Mouse (Mus musculus) v-Abl transformed pro-B cells (cell line): ENCODE measurements around the gene Nfasc.

ENCODE experiments used
- in situ Hi-C, 2 experiments: fragments of 400-800 bp; cut with MboI; formaldehyde crosslinking; loops; one replicate each; pipeline ENCODE4 v1.15.1; 2025; ENCODE audit not compliant: unreplicated experiment in 2 of 2

The Nfasc gene

DNA sequence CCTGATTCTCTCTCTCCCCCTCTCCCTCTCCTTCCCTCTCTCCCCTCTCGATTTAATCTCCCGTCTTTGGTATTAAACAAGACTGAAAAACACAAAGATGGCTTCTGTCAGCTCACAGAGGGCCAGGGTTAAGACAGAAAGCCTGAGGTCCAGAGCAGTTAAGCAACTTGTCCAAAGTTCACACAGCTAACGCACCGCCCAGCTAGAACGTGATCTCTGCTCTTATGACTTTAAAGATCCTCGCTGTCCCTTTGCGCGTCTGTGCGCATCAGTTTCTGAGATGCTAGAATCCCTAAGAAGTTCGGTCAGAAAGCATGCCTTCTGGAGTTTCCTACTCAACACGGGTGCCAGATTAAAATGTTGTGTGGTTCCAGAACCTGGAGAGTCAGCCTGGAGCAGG is 221.9 kb downstream of the Nfasc start:
- in situ Hi-C loops, result loop anchor here in 1 of 2 experiments (10.0 kb wide), 1 partner anchor 155 kb away; no protein-coding TSS in a partner anchor

GRCm38 (mm10) chr1:132518621-132519020 is 223.0 kb downstream of the Nfasc start:
- in situ Hi-C loops, result no loop called here

DNA sequence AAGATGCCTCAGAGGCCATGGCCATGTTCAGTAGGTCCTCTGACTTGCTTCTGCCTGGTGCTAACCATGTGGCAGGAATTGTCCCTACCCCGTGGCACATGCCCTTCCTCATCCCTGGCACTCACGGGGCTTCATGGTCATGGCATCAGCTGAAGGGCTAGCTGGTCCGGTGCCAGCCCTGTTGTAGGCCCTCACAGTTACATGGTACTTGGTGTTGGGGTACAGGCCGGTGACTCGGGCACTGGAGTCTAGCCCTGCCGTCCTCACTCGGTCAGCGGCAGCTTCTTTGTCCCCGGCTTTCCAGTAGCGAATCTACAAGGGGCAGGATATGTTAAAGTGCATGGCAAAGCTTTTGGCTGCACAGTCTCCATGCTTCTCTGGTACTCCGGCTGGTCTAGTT is 224.8 kb downstream of the Nfasc start:
- in situ Hi-C loops, result no loop called here

GRCm38 (mm10) chr1:132515339-132515738 is 226.3 kb downstream of the Nfasc start:
- in situ Hi-C loops, result no loop called here
